Mouse (Mus musculus) myocyte (in vitro differentiated cells): ENCODE measurements at regions not wholly inside any gene's neighbourhood (a gene's known extent, or its start where the extent isn't known, plus 50 kb on each side); places are given as distances from the start of the nearest gene placed in this dataset.

ENCODE experiments used
- H3K27me3 ChIP-seq: one replicate; pipeline ENCODE4 v1.6.1; 2011; ENCODE audit not compliant: control insufficient read depth, insufficient read depth, insufficient read length
- H3K36me3 ChIP-seq: one replicate; pipeline ENCODE4 v1.6.1; 2011; ENCODE audit not compliant: control insufficient read depth, insufficient read depth
- H3K4me2 ChIP-seq: one replicate; pipeline ENCODE4 v1.6.1; 2011; ENCODE audit warnings: low read depth, control low read depth
- H3K4me3 ChIP-seq: one replicate; pipeline ENCODE4 v1.5.1; 2011; ENCODE audit warnings: mild to moderate bottlenecking, control low read depth, moderate library complexity
- H3K79me2 ChIP-seq: one replicate; pipeline ENCODE4 v1.6.1; 2011; ENCODE audit not compliant: control insufficient read depth, insufficient read depth
- H3ac ChIP-seq: one replicate; pipeline ENCODE4 v1.6.1; 2011; ENCODE audit not compliant: control insufficient read depth, insufficient read length
- CEBPB ChIP-seq: IDR thresholded peaks from 2 replicates; pipeline ENCODE4 v1.6.1; 2011; ENCODE audit warnings: mild to moderate bottlenecking, moderate library complexity; ENCODE audit not compliant: poor library complexity, insufficient read depth, severe bottlenecking
- E2F4 ChIP-seq: IDR thresholded peaks from one replicate; pipeline ENCODE4 v1.6.1; 2011; ENCODE audit warnings: mild to moderate bottlenecking, control low read depth, moderate library complexity; ENCODE audit not compliant: insufficient read depth
- MAX ChIP-seq: IDR thresholded peaks from one replicate; pipeline ENCODE4 v1.6.1; 2011; ENCODE audit warnings: low read depth, mild to moderate bottlenecking, control low read depth
- MYOD1 ChIP-seq, 3 experiments: IDR thresholded peaks; one replicate each; pipeline ENCODE4 v1.6.1; 2011; ENCODE audit warnings: control low read depth in 2 of 3, low read depth in 2 of 3, mild to moderate bottlenecking in 2 of 3, moderate library complexity in 1 of 3; ENCODE audit not compliant: insufficient read length in 2 of 3, control insufficient read depth in 1 of 3
- MYOG ChIP-seq, 3 experiments: IDR thresholded peaks; one replicate each; pipeline ENCODE4 v1.6.1; 2011; ENCODE audit warnings: control low read depth in 2 of 3, low read depth in 2 of 3, mild to moderate bottlenecking in 2 of 3; ENCODE audit not compliant: insufficient read length in 2 of 3, control insufficient read depth in 1 of 3, insufficient read depth in 1 of 3
- POLR2A ChIP-seq: IDR thresholded peaks from one replicate; pipeline ENCODE4 v1.6.1; 2011; ENCODE audit warnings: low read depth, mild to moderate bottlenecking, control low read depth, moderate library complexity; ENCODE audit not compliant: insufficient read length
- POLR2AphosphoS2 ChIP-seq: IDR thresholded peaks from one replicate; pipeline ENCODE4 v1.6.1; 2011; ENCODE audit warnings: low read depth, control low read depth; ENCODE audit not compliant: insufficient read length
- REST ChIP-seq: IDR thresholded peaks from one replicate; pipeline ENCODE4 v1.6.1; 2011; ENCODE audit warnings: mild to moderate bottlenecking, control low read depth, moderate library complexity; ENCODE audit not compliant: insufficient read depth, insufficient read length
- SRF ChIP-seq: IDR thresholded peaks from one replicate; pipeline ENCODE4 v1.6.1; 2011; ENCODE audit warnings: low read depth; ENCODE audit not compliant: control insufficient read depth, insufficient read length
- TCF12 ChIP-seq: IDR thresholded peaks from one replicate; pipeline ENCODE4 v1.6.1; 2011; ENCODE audit warnings: mild to moderate bottlenecking, control low read depth; ENCODE audit not compliant: poor library complexity, insufficient read depth, severe bottlenecking
- TCF3 ChIP-seq: IDR thresholded peaks from one replicate; pipeline ENCODE4 v1.6.1; 2011; ENCODE audit warnings: low read depth, control low read depth; ENCODE audit not compliant: insufficient read length
- USF1 ChIP-seq: IDR thresholded peaks from one replicate; pipeline ENCODE4 v1.6.1; 2011; ENCODE audit warnings: low read depth, mild to moderate bottlenecking, control low read depth, moderate library complexity

GRCm38 (mm10) chr10:66813850-66814564 lies 281.9 kb upstream of the Jmjd1c start:
- Histone ChIP-seq H3K36me3 (no peaks in the 10 kb centered on the region), H3K27me3 (peaks cover 6% of the 10 kb centered on the region), H3K4me2 (peak overlapping the region; percentile 53), H3K4me3 (no peak overlapping the region), H3ac (no peak overlapping the region), H3K79me2 (no peaks in the 10 kb centered on the region)
- no peak for TF ChIP-seq SRF
- TF ChIP-seq REST = no peak
- no peak for TF ChIP-seq USF1
- TF ChIP-seq CEBPB = no peak
- TF ChIP-seq E2F4 = no peak
- TF ChIP-seq MYOD1 (IDR thresholded peaks at IDR 0.05; ENCODE audit: control insufficient read depth in 1 of 3, insufficient read length in 2 of 3, low read depth in 2 of 3) = no peak
- no peak for TF ChIP-seq TCF12
- no peak for TF ChIP-seq MAX
- no peak for TF ChIP-seq POLR2AphosphoS2
- no peak for TF ChIP-seq MYOG (IDR thresholded peaks at IDR 0.05; ENCODE audit: control insufficient read depth in 1 of 3, insufficient read depth in 1 of 3, insufficient read length in 2 of 3, low read depth in 2 of 3)
- no peak for TF ChIP-seq POLR2A
- no peak for TF ChIP-seq TCF3

- no peak for TF ChIP-seq USF1
- no peak for TF ChIP-seq SRF
- TF ChIP-seq REST = no peak
- no peak for TF ChIP-seq POLR2A
- no peak for TF ChIP-seq MAX
- no peak for TF ChIP-seq TCF3
- TF ChIP-seq MYOD1 (IDR thresholded peaks at IDR 0.05; ENCODE audit: control insufficient read depth in 1 of 3, insufficient read length in 2 of 3, low read depth in 2 of 3) = peak in 2 of 3 experiments; percentile 64 to 71
- peak in 2 of 3 experiments; percentile 31 to 74 for TF ChIP-seq MYOG (IDR thresholded peaks at IDR 0.05; ENCODE audit: control insufficient read depth in 1 of 3, insufficient read depth in 1 of 3, insufficient read length in 2 of 3, low read depth in 2 of 3)
- TF ChIP-seq CEBPB = no peak
- TF ChIP-seq TCF12 = no peak
- H3ac ChIP-seq = no peak overlapping the region
- no peaks in the 10 kb centered on the region for H3K79me2 ChIP-seq
- H3K27me3 ChIP-seq = peaks cover 6% of the 10 kb centered on the region
- H3K4me2 ChIP-seq = peak overlapping the region; percentile 53
- H3K36me3 ChIP-seq = no peaks in the 10 kb centered on the region
- H3K4me3 ChIP-seq = no peak overlapping the region
These were observed 281.2 kb upstream of the Jmjd1c start for GRCm38 (mm10) chr10:66814565-66815201.

- TF ChIP-seq USF1 (no peak), E2F4 (no peak), MYOD1 (IDR thresholded peaks at IDR 0.05; ENCODE audit: control insufficient read depth in 1 of 3, insufficient read length in 2 of 3, low read depth in 2 of 3) (no peak), MAX (no peak), REST (no peak), TCF3 (no peak), TCF12 (no peak)
- Histone ChIP-seq H3K36me3 (no peaks in the 10 kb centered on the region), H3ac (no peak overlapping the region), H3K4me3 (no peak overlapping the region), H3K27me3 (peaks cover 6% of the 10 kb centered on the region), H3K4me2 (no peak overlapping the region), H3K79me2 (no peaks in the 10 kb centered on the region)
These were observed 280.0 kb upstream of the Jmjd1c start for GRCm38 (mm10) chr10:66815951-66816350.

- H3K4me3 ChIP-seq = no peak overlapping the region
- no peaks in the 10 kb centered on the region for H3K36me3 ChIP-seq
- H3ac ChIP-seq = no peak overlapping the region
- no peaks in the 10 kb centered on the region for H3K27me3 ChIP-seq
- no peaks in the 10 kb centered on the region for H3K79me2 ChIP-seq
- no peak overlapping the region for H3K4me2 ChIP-seq
- TF ChIP-seq TCF3 = no peak
- TF ChIP-seq MAX = no peak
- TF ChIP-seq POLR2A = no peak
- TF ChIP-seq MYOG (IDR thresholded peaks at IDR 0.05; ENCODE audit: control insufficient read depth in 1 of 3, insufficient read depth in 1 of 3, insufficient read length in 2 of 3, low read depth in 2 of 3) = no peak
- TF ChIP-seq MYOD1 (IDR thresholded peaks at IDR 0.05; ENCODE audit: control insufficient read depth in 1 of 3, insufficient read length in 2 of 3, low read depth in 2 of 3) = no peak
- no peak for TF ChIP-seq REST
- TF ChIP-seq USF1 = no peak
- TF ChIP-seq TCF12 = no peak
- no peak for TF ChIP-seq E2F4
- no peak for TF ChIP-seq CEBPB
- TF ChIP-seq POLR2AphosphoS2 = no peak
- no peak for TF ChIP-seq SRF
These were observed 279.1 kb upstream of the Jmjd1c start for GRCm38 (mm10) chr10:66816776-66817175.
